Mouse (Mus musculus): ENCODE measurements around the gene Magi1. TPM values are rescaled to one million over a fixed set of nuclear protein-coding genes. Genes with fewer than 3 reads are reported as not detected.

Gene Magi1
- polyA plus RNA-seq, 1 experiment from 2014 or later = 9.8 TPM

DNA sequence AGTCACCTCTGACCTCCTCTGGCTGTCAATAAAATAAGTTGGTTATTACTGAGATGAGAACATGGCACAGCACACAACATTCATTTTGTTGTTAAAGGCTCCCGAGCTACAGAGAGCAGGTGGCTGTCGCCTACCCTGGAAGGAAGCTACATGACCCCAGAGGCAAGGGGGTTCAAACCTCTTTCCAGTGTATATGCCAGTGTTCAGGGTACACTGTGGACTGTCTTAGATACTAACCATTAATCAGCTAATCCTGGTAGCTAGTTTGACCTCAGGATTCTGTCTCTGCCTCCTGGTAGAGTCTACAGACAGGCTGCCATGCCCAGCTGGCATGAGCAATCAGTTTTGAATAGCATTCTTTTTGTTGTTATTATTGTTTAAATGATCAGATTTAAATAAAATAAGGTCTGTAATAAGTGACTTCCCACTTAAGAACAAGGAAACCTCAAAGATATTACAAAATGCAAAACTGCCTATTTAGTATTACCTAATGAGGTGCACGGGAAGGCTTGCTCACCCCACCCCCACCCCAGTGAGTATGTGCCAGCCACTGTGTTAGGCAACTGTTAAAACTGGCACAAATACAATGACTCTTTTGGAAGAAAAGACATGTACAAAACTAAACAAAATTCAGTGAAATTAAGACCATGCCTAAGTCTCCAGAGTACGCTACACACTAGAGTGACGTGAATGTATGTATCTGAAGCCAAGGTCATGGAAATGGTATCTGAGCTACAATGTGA lies 513.3 kb downstream of the Magi1 start:
- no peak for ATAC-seq (ENCODE audit: insufficient read depth, low FRiP score, low read depth)
- H3K4me1 ChIP-seq = no peaks in the 10 kb centered on the region

GRCm38 (mm10) chr6:93758114-93758513 lies 525.6 kb downstream of the Magi1 start:
- Histone ChIP-seq H3K9me3 (no peaks in the 10 kb centered on the region), H3K4me2 (no peak overlapping the region), H3K27me3 (replicated peaks) (no peaks in the 10 kb centered on the region), H3K9ac (no peak overlapping the region), H3K4me1 (peaks cover 8% of the 10 kb centered on the region; the same call in 1 of the 2 replicates), H3K4me3 (replicated peaks) (no peak overlapping the region), H3K27ac (peak overlapping the region; percentile 59), H3K36me3 (no peaks in the 10 kb centered on the region)
- ATAC-seq (ENCODE audit: insufficient read depth, low FRiP score, low read depth) = no peak
- 61% methylated on average over 3 of the region's 3 CpGs for WGBS

More for the DNA sequence above, 513.3 kb downstream of the Magi1 start:
- no peak overlapping the region for H3K4me2 ChIP-seq
- no peaks in the 10 kb centered on the region for H3K36me3 ChIP-seq
- no peak overlapping the region for H3K9ac ChIP-seq
- no peak overlapping the region for H3K27ac ChIP-seq
- H3K4me3 ChIP-seq (replicated peaks) = no peak overlapping the region
- H3K9me3 ChIP-seq = no peaks in the 10 kb centered on the region
- H3K27me3 ChIP-seq (replicated peaks) = no peaks in the 10 kb centered on the region
- 82% methylated on average over 5 of the region's 5 CpGs for WGBS

GRCm38 (mm10) chr6:93757353-93758087 lies 526.2 kb downstream of the Magi1 start:
- Histone ChIP-seq H3K4me3 (replicated peaks) (no peak overlapping the region), H3K9ac (no peak overlapping the region), H3K27ac (peak overlapping the region; percentile 59), H3K27me3 (replicated peaks) (no peaks in the 10 kb centered on the region), H3K9me3 (no peaks in the 10 kb centered on the region), H3K4me1 (peaks cover 8% of the 10 kb centered on the region; the same call in 1 of the 2 replicates), H3K36me3 (no peaks in the 10 kb centered on the region), H3K4me2 (no peak overlapping the region)
- WGBS = 27% methylated on average over 11 of the region's 11 CpGs
- peak; percentile 79; the same call in 1 of the 2 replicates for ATAC-seq (ENCODE audit: insufficient read depth, low FRiP score, low read depth)

DNA sequence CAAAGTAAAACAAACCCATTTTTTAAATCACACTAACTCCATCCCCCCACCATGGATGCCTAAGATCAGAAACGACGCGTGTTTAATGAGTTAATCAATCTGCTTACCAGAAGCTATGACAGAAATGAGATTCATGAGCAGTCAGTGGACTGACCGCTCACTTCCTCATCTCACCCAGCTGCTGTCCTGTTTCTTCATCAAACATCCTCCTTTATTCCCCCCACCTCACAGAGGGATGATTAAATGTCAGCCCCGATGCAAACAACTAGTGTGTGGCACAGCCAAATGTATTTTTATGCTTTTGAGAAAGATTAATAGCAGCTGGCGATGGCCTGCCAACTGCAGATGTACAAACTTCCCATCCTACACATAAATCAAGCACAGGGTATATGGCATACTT lies 540.6 kb downstream of the Magi1 start:
- no peak overlapping the region for H3K27ac ChIP-seq
- H3K4me3 ChIP-seq (replicated peaks) = no peak overlapping the region
- no peak overlapping the region for H3K9ac ChIP-seq
- 48% methylated on average over 6 of the region's 6 CpGs for WGBS
- H3K9me3 ChIP-seq = no peaks in the 10 kb centered on the region
- ATAC-seq (ENCODE audit: insufficient read depth, low FRiP score, low read depth) = no peak
- H3K36me3 ChIP-seq = no peaks in the 10 kb centered on the region; the same call in 1 of the 2 replicates
- no peak overlapping the region for H3K4me2 ChIP-seq
- H3K27me3 ChIP-seq (replicated peaks) = no peaks in the 10 kb centered on the region
- no peaks in the 10 kb centered on the region for H3K4me1 ChIP-seq

DNA sequence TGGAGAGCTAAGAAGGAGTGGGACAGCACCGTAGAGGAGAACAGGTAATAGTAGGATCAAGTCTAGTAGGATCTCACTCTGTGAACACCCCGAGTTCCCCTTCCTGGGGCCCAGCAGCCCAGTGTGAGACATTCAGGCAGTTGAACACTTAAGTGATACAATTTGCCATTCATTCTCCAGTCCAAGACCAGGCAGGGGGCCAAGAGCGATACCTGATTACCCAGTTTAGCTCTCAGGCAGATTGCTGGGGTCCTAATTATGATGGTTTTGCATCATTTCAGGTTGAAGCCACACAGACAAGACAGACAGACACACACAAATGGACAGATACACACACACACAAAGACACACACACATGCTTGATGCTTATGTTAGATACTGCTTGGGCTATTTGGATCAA lies 543.9 kb downstream of the Magi1 start:
- Histone ChIP-seq H3K36me3 (no peaks in the 10 kb centered on the region), H3K9me3 (no peaks in the 10 kb centered on the region), H3K4me1 (no peaks in the 10 kb centered on the region), H3K27me3 (replicated peaks) (no peaks in the 10 kb centered on the region), H3K27ac (no peak overlapping the region), H3K9ac (no peak overlapping the region), H3K4me3 (replicated peaks) (no peak overlapping the region), H3K4me2 (no peak overlapping the region)
- no peak for ATAC-seq (ENCODE audit: insufficient read depth, low FRiP score, low read depth)
- 88% methylated on average over 3 of the region's 3 CpGs for WGBS

GRCm38 (mm10) chr6:93737083-93737482 lies 546.6 kb downstream of the Magi1 start:
- Histone ChIP-seq H3K9ac (no peak overlapping the region), H3K4me3 (replicated peaks) (no peak overlapping the region), H3K36me3 (no peaks in the 10 kb centered on the region), H3K9me3 (no peaks in the 10 kb centered on the region), H3K27ac (no peak overlapping the region), H3K4me1 (no peaks in the 10 kb centered on the region), H3K4me2 (no peak overlapping the region), H3K27me3 (replicated peaks) (no peaks in the 10 kb centered on the region)
- WGBS = 92% methylated on average over 1 of the region's 1 CpGs
- no peak for ATAC-seq (ENCODE audit: insufficient read depth, low FRiP score, low read depth)

DNA sequence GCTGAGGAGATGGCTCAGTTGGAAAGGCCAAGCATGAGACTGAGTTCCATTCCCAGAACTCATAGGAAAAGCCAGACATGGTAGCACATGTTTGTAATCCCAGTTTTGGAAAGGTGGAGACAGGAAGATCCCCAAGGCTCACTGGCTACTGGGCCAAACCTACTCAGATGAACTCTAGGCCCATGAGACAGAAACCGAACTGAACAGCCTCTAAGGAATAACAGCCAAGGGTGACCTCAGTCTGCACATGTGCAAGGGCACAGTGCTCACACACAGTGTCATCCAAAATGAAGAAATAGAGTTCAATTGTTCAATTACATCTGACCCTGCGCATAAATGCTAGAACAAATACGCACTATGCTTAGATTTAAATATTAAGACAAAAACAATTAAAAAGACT lies 547.6 kb downstream of the Magi1 start:
- H3K4me3 ChIP-seq (replicated peaks) = no peak overlapping the region
- no peaks in the 10 kb centered on the region for H3K9me3 ChIP-seq
- H3K4me1 ChIP-seq = no peaks in the 10 kb centered on the region
- no peaks in the 10 kb centered on the region for H3K36me3 ChIP-seq
- H3K4me2 ChIP-seq = no peak overlapping the region
- no peak overlapping the region for H3K9ac ChIP-seq
- no peak for ATAC-seq (ENCODE audit: insufficient read depth, low FRiP score, low read depth)
- H3K27me3 ChIP-seq (replicated peaks) = no peaks in the 10 kb centered on the region
- no peak overlapping the region for H3K27ac ChIP-seq
- WGBS = 84% methylated on average over 3 of the region's 3 CpGs

GRCm38 (mm10) chr6:93733800-93734199 lies 549.9 kb downstream of the Magi1 start:
- Histone ChIP-seq H3K9ac (no peak overlapping the region), H3K4me1 (no peaks in the 10 kb centered on the region), H3K27me3 (replicated peaks) (no peaks in the 10 kb centered on the region), H3K4me2 (no peak overlapping the region), H3K27ac (no peak overlapping the region), H3K4me3 (replicated peaks) (no peak overlapping the region), H3K36me3 (no peaks in the 10 kb centered on the region), H3K9me3 (no peaks in the 10 kb centered on the region)
- WGBS = 69% methylated on average over 6 of the region's 6 CpGs
- ATAC-seq (ENCODE audit: insufficient read depth, low FRiP score, low read depth) = no peak

GRCm38 (mm10) chr6:93729702-93730101 lies 554.0 kb downstream of the Magi1 start:
- no peak for ATAC-seq (ENCODE audit: insufficient read depth, low FRiP score, low read depth)
- no peak overlapping the region for H3K27ac ChIP-seq
- no peaks in the 10 kb centered on the region for H3K27me3 ChIP-seq (replicated peaks)
- H3K36me3 ChIP-seq = no peaks in the 10 kb centered on the region
- peaks cover 8% of the 10 kb centered on the region; the same call in 1 of the 2 replicates for H3K4me1 ChIP-seq
- no peak overlapping the region for H3K9ac ChIP-seq
- WGBS = 70% methylated on average over 8 of the region's 8 CpGs
- no peak overlapping the region for H3K4me2 ChIP-seq
- H3K4me3 ChIP-seq (replicated peaks) = no peak overlapping the region
- H3K9me3 ChIP-seq = no peaks in the 10 kb centered on the region

- no peak overlapping the region for H3K4me3 ChIP-seq (replicated peaks)
- H3K4me2 ChIP-seq = no peak overlapping the region
- WGBS = 86% methylated on average over 4 of the region's 4 CpGs
- no peaks in the 10 kb centered on the region for H3K27me3 ChIP-seq (replicated peaks)
- H3K36me3 ChIP-seq = no peaks in the 10 kb centered on the region
- peaks cover 8% of the 10 kb centered on the region; the same call in 1 of the 2 replicates for H3K4me1 ChIP-seq
- H3K9me3 ChIP-seq = no peaks in the 10 kb centered on the region
- no peak overlapping the region for H3K27ac ChIP-seq
- H3K9ac ChIP-seq = no peak overlapping the region
- ATAC-seq (ENCODE audit: insufficient read depth, low FRiP score, low read depth) = no peak
Measured at GRCm38 (mm10) chr6:93728791-93729190, 554.9 kb downstream of the Magi1 start.

DNA sequence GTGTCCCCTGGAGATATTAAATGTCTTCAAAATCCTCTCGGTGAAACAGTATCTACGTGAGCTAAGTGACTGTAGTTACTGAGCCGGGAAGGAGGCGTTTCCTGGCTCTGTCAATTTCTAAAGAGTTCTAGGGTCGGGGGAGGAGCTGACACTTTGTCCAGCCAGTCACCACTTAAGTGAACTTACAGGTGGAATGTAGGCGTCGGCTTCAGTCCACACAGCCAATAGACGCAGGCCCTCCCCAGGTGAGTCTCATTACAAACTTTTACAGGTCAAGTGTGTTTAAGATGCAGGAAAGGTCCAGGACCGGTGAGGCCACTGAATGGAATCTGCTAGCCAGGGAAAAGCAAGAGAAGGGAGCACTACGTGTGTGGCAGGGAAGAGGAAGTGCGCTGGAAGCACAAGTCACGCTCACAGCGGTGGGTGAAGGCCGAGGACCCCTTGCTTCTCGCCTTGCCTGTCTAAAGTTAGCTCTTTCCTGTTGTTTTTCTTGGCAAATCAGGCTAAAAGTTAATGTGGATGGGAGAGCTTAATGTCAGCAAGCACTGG lies 556.0 kb downstream of the Magi1 start:
- H3K27ac ChIP-seq = no peak overlapping the region
- no peak overlapping the region; the same call in 1 of the 2 replicates for H3K4me2 ChIP-seq

More for the DNA sequence above, 556.0 kb downstream of the Magi1 start:
- Histone ChIP-seq H3K9me3 (no peaks in the 10 kb centered on the region), H3K9ac (no peak overlapping the region), H3K4me1 (peaks cover 8% of the 10 kb centered on the region; the same call in 1 of the 2 replicates), H3K4me3 (replicated peaks) (no peak overlapping the region), H3K27me3 (replicated peaks) (no peaks in the 10 kb centered on the region), H3K36me3 (no peaks in the 10 kb centered on the region)
- peak; percentile 43; the same call in 1 of the 2 replicates for ATAC-seq (ENCODE audit: insufficient read depth, low FRiP score, low read depth)
- WGBS = 34% methylated on average over 15 of the region's 15 CpGs
